Mouse (Mus musculus): ENCODE data around the gene Clcnka.

- no peak for TF ChIP-seq CTCF (IDR thresholded peaks at IDR 0.05; ENCODE audit: borderline replicate concordance, insufficient read depth, low read length)
- TF ChIP-seq POLR2A (IDR thresholded peaks at IDR 0.05; ENCODE audit: low read depth, low read length) = no peak
Observed at GRCm38 (mm10) chr4:141365126-141365525, 33.4 kb downstream of the Clcnka start.
